Mouse (Mus musculus) testis, adult 2 months (tissue): ENCODE measurements around the gene Itfg2.

Source experiments
- CTCF ChIP-seq: fragments of 200-500 bp; IDR thresholded peaks from 2 replicates; pipeline ENCODE4 v1.5.1; 2012; ENCODE audit warnings: low read depth, mild to moderate bottlenecking, inconsistent platforms, low read length, moderate library complexity; ENCODE audit not compliant: control insufficient read depth, insufficient read depth, insufficient replicate concordance
- POLR2A ChIP-seq: fragments of 200-500 bp; IDR thresholded peaks from 2 replicates; pipeline ENCODE4 v1.6.1; 2012; ENCODE audit warnings: low read depth, mild to moderate bottlenecking, inconsistent platforms, low read length, moderate library complexity; ENCODE audit not compliant: control insufficient read depth

DNA sequence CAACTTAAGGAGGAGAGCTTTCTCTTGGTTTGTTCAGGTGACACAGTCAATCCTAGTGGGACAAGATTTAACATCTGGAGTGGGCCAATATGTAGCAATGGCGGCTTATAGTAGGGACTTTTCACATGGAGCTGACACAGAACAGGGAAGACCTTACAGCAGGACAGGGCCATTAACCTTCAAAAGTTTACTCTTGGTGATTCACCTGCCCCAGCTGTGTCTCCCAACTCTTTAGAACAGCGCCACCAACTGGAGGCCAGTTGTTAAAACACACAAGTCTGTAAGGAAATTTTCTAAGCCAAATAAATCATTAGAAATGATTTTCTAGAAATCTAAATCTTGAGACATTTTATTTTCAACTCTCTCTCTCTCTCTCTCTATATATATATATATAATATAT, 42.6 kb upstream of the Itfg2 start:
- TF ChIP-seq CTCF (no peak), POLR2A (no peak)
